Mouse (Mus musculus): ENCODE data around the gene Meis1. TPM values are rescaled to one million over a fixed set of nuclear protein-coding genes. Genes with fewer than 3 reads are reported as not detected.

Meis1 gene
- polyA plus RNA-seq, 1 experiment from 2014 or later: 51.7 TPM

DNA sequence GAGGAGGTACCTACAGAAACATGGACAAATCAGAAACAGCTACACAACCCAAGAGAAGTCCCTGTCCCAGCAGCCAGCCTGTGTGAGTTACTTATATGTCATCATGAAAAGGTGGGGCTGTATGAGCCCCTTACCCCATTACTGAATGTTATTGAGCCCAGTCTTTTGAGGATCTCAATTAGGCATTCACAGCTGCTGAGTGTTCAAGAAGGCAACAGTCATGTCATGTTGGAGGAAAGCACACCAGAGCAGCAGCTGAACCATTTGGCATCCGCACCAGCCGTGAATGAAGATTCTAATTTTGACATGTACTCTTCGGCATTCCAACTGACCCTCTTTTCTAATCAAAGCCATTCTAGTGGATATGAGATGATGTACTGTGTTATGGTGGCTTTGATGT is 172.9 kb downstream of the Meis1 start:
- H3K36me3 ChIP-seq (ENCODE audit: control insufficient read depth, insufficient read depth, low read length): no peaks in the 10 kb centered on the region
- no peak overlapping the region for H3K9ac ChIP-seq (replicated peaks; ENCODE audit: low read length)
- no peak for DNase-seq
- no peak for ATAC-seq (ENCODE audit: low FRiP score, low TSS enrichment)
- no peaks in the 10 kb centered on the region for H3K4me1 ChIP-seq (ENCODE audit: control insufficient read depth, insufficient read depth, low read length)
- 95% methylated on average over 3 of the region's 3 CpGs for WGBS
- H3K27me3 ChIP-seq (ENCODE audit: control insufficient read depth, insufficient read depth, low read length): no peaks in the 10 kb centered on the region
- H3K4me2 ChIP-seq (ENCODE audit: low read length): no peak overlapping the region
- H3K9me3 ChIP-seq (ENCODE audit: control insufficient read depth, low read length): no peaks in the 10 kb centered on the region
- H3K4me3 ChIP-seq (replicated peaks; ENCODE audit: low read depth, low read length): no peak overlapping the region
- no peak overlapping the region for H3K27ac ChIP-seq (replicated peaks; ENCODE audit: low read depth, low read length)

GRCm38 (mm10) chr11:18845466-18845865 is 173.3 kb downstream of the Meis1 start:
- no peak overlapping the region for H3K4me3 ChIP-seq (replicated peaks; ENCODE audit: low read depth, low read length)
- no peaks in the 10 kb centered on the region for H3K9me3 ChIP-seq (ENCODE audit: control insufficient read depth, low read length)
- H3K4me2 ChIP-seq (ENCODE audit: low read length): no peak overlapping the region
- ATAC-seq (ENCODE audit: low FRiP score, low TSS enrichment) (no peak), DNase-seq (no peak)
- WGBS: 96% methylated on average over 6 of the region's 6 CpGs
- no peaks in the 10 kb centered on the region for H3K27me3 ChIP-seq (ENCODE audit: control insufficient read depth, insufficient read depth, low read length)
- H3K27ac ChIP-seq (replicated peaks; ENCODE audit: low read depth, low read length): no peak overlapping the region
- no peaks in the 10 kb centered on the region for H3K36me3 ChIP-seq (ENCODE audit: control insufficient read depth, insufficient read depth, low read length)
- no peaks in the 10 kb centered on the region for H3K4me1 ChIP-seq (ENCODE audit: control insufficient read depth, insufficient read depth, low read length)
- H3K9ac ChIP-seq (replicated peaks; ENCODE audit: low read length): no peak overlapping the region

DNA sequence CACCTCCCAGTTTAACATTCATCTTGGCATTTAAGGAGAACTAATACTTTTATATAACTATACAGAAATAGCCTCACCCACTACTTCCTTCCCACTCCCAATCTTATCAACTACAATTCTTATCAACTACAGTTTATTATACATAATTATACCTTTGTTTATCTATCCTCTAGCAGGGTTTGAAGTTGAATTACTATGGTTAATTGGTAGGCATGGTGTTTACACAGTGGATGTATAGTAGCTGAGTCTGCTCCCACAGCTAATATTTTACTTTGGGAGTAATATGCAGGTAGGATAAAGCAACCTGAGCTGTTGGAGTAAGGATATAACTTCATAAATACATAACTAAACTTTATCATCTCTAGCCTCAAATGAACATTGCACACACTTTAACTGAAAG is 188.7 kb downstream of the Meis1 start:
- no peaks in the 10 kb centered on the region for H3K9me3 ChIP-seq (ENCODE audit: control insufficient read depth, low read length)
- H3K9ac ChIP-seq (replicated peaks; ENCODE audit: low read length): no peak overlapping the region
- no peaks in the 10 kb centered on the region for H3K4me1 ChIP-seq (ENCODE audit: control insufficient read depth, insufficient read depth, low read length)
- no peak overlapping the region for H3K27ac ChIP-seq (replicated peaks; ENCODE audit: low read depth, low read length)
- H3K4me3 ChIP-seq (replicated peaks; ENCODE audit: low read depth, low read length): no peak overlapping the region
- no peak for DNase-seq
- H3K4me2 ChIP-seq (ENCODE audit: low read length): no peak overlapping the region
- H3K27me3 ChIP-seq (ENCODE audit: control insufficient read depth, insufficient read depth, low read length): no peaks in the 10 kb centered on the region
- H3K36me3 ChIP-seq (ENCODE audit: control insufficient read depth, insufficient read depth, low read length): no peaks in the 10 kb centered on the region
- ATAC-seq (ENCODE audit: low FRiP score, low TSS enrichment): no peak
